Mouse (Mus musculus): Measurements from ENCODE around the gene Cyb5b. TPM values are rescaled to one million over a fixed set of nuclear protein-coding genes. Genes with fewer than 3 reads are reported as not detected.

The Cyb5b gene
- polyA plus RNA-seq, 1 experiment = 157 TPM

DNA sequence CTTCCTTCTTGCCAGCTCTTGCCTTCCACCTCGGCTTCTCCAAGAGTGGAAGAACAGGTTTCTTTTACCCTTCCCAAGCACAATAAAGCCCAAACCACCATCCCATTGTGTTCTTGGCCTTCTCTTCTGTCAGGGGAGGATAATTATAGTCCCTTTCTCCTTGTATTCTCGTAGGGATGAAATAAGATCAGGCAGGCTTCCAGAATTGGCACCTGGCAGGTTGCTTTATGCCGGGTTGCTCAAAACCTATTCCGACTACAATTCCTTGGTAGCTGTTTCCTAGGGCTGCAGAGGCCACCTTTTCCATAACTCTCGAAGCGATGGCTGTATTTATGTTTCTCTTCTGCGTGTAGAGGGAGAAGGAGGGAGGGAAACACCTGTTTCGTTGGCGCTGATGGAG is 31.0 kb upstream of the Cyb5b start:
- H3K4me1 ChIP-seq (ENCODE audit: control insufficient read depth, insufficient read depth, insufficient read length, low read length) = peaks cover 24% of the 10 kb centered on the region
- H3K4me3 ChIP-seq (ENCODE audit: low read depth, low read length) = no peak overlapping the region
- WGBS = 31% methylated on average over 9 of the region's 9 CpGs
- no peaks in the 10 kb centered on the region for H3K36me3 ChIP-seq (ENCODE audit: control insufficient read depth, insufficient read depth, low read length)
- no peaks in the 10 kb centered on the region for H3K27me3 ChIP-seq (ENCODE audit: control insufficient read depth, insufficient read depth, low read length)
- H3K27ac ChIP-seq (ENCODE audit: insufficient read depth, low read depth, low read length) = peak overlapping the region; percentile 89
- TF ChIP-seq POLR2A (IDR thresholded peaks at IDR 0.05; ENCODE audit: low read depth, low read length) (no peak), CTCF (IDR thresholded peaks at IDR 0.05; ENCODE audit: extremely low read depth, insufficient read length, insufficient replicate concordance, low read depth, low read length) (no peak)

DNA sequence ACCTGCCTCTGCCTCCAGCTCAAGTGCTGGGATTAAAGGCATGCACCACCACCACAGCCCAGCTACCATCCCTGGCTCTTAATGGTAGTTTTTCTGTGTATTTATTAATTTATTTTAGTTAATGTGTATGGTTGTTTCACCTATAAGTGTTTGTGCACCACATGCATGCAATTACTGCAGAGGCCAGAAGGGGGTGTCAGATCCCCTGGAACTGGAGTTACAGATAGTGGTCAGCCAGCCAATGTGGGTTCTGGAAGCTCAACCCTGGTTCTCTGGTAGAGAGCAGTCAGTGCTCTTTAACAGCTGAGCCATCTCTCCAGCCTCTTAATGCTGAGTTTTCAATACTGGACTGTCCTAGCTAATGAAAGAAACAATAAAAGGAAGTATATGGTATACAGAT is 29.6 kb upstream of the Cyb5b start:
- no peaks in the 10 kb centered on the region for H3K27me3 ChIP-seq (ENCODE audit: control insufficient read depth, insufficient read depth, low read length)
- peaks cover 19% of the 10 kb centered on the region for H3K4me1 ChIP-seq (ENCODE audit: control insufficient read depth, insufficient read depth, insufficient read length, low read length)
- H3K4me3 ChIP-seq (ENCODE audit: low read depth, low read length) = no peak overlapping the region
- H3K36me3 ChIP-seq (ENCODE audit: control insufficient read depth, insufficient read depth, low read length) = no peaks in the 10 kb centered on the region
- H3K27ac ChIP-seq (ENCODE audit: insufficient read depth, low read depth, low read length) = no peak overlapping the region
- TF ChIP-seq CTCF (IDR thresholded peaks at IDR 0.05; ENCODE audit: extremely low read depth, insufficient read length, insufficient replicate concordance, low read depth, low read length) = peak; percentile 11; the same call in 1 of the 2 replicates
- TF ChIP-seq POLR2A (IDR thresholded peaks at IDR 0.05; ENCODE audit: low read depth, low read length) = no peak

DNA sequence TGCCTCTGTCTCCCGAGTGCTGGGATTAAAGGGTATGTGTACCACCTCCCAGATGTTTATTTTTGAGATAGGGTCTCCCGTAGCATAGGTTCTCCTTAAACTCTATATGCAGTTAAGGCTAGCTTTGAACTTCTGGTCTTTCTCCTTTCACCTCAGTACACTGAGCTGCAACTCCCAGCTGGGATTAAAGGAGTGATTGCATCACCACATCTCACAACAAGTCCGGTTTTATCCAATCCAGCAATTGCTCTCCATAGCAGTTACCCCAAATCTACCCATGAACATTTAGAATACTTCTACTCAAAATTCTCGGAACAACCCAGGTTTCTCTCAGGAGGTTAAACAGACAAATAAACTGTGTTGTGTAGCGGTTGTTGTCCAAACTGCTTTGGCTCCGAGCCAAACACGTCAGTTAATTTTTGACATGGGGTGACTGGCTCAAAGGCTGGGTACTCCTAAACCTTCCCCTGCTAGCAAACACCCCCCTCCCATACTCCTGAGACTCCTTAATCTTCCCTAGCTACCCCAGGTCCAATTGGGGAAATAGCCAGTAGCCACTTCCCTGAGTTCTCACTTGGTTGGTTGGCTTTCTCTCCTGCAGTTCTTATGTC is 28.7 kb upstream of the Cyb5b start:
- Histone ChIP-seq H3K4me1 (ENCODE audit: control insufficient read depth, insufficient read depth, insufficient read length, low read length) (peaks cover 14% of the 10 kb centered on the region), H3K27me3 (ENCODE audit: control insufficient read depth, insufficient read depth, low read length) (no peaks in the 10 kb centered on the region), H3K4me3 (ENCODE audit: low read depth, low read length) (no peak overlapping the region), H3K27ac (ENCODE audit: insufficient read depth, low read depth, low read length) (no peak overlapping the region), H3K36me3 (ENCODE audit: control insufficient read depth, insufficient read depth, low read length) (no peaks in the 10 kb centered on the region)
- 76% methylated on average over 7 of the region's 7 CpGs for WGBS
- TF ChIP-seq POLR2A (IDR thresholded peaks at IDR 0.05; ENCODE audit: low read depth, low read length) (no peak), CTCF (IDR thresholded peaks at IDR 0.05; ENCODE audit: extremely low read depth, insufficient read length, insufficient replicate concordance, low read depth, low read length) (no peak)

- TF ChIP-seq CTCF (IDR thresholded peaks at IDR 0.05; ENCODE audit: extremely low read depth, insufficient read length, insufficient replicate concordance, low read depth, low read length) = no peak
- no peak for TF ChIP-seq POLR2A (IDR thresholded peaks at IDR 0.05; ENCODE audit: low read depth, low read length)
- peaks cover 9% of the 10 kb centered on the region; the same call in 1 of the 2 replicates for H3K4me1 ChIP-seq (ENCODE audit: control insufficient read depth, insufficient read depth, insufficient read length, low read length)
- H3K4me3 ChIP-seq (ENCODE audit: low read depth, low read length) = no peak overlapping the region
- no peaks in the 10 kb centered on the region for H3K36me3 ChIP-seq (ENCODE audit: control insufficient read depth, insufficient read depth, low read length)
- no peaks in the 10 kb centered on the region for H3K27me3 ChIP-seq (ENCODE audit: control insufficient read depth, insufficient read depth, low read length)
- WGBS = 30% methylated on average over 9 of the region's 9 CpGs
- H3K27ac ChIP-seq (ENCODE audit: insufficient read depth, low read depth, low read length) = no peak overlapping the region
Measured at GRCm38 (mm10) chr8:107123063-107123614, 27.3 kb upstream of the Cyb5b start.

DNA sequence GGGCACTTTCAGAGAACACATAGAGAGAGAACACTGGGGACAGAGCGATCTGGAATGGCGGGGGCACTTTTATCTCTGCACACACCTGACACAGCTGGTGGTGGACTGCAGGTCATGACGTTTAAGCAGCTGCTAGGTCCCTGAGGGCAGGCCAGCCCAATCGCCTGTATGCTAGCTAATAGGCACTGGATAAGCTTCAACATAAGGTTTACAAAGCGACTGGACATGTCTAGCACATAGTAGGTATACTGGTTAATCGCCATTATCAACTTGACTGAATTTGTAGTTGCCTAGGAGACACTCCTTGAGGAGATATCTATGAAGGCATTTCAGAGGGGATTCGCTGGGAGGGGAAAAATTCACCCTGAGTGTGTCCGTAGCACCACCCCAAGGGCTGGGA is 26.1 kb upstream of the Cyb5b start:
- TF ChIP-seq POLR2A (IDR thresholded peaks at IDR 0.05; ENCODE audit: low read depth, low read length) = no peak
- TF ChIP-seq CTCF (IDR thresholded peaks at IDR 0.05; ENCODE audit: extremely low read depth, insufficient read length, insufficient replicate concordance, low read depth, low read length) = no peak
- Histone ChIP-seq H3K4me1 (ENCODE audit: control insufficient read depth, insufficient read depth, insufficient read length, low read length) (peaks cover 4% of the 10 kb centered on the region; the same call in 1 of the 2 replicates), H3K36me3 (ENCODE audit: control insufficient read depth, insufficient read depth, low read length) (no peaks in the 10 kb centered on the region), H3K4me3 (ENCODE audit: low read depth, low read length) (no peak overlapping the region), H3K27ac (ENCODE audit: insufficient read depth, low read depth, low read length) (no peak overlapping the region), H3K27me3 (ENCODE audit: control insufficient read depth, insufficient read depth, low read length) (no peaks in the 10 kb centered on the region)
- WGBS = 76% methylated on average over 8 of the region's 8 CpGs

DNA sequence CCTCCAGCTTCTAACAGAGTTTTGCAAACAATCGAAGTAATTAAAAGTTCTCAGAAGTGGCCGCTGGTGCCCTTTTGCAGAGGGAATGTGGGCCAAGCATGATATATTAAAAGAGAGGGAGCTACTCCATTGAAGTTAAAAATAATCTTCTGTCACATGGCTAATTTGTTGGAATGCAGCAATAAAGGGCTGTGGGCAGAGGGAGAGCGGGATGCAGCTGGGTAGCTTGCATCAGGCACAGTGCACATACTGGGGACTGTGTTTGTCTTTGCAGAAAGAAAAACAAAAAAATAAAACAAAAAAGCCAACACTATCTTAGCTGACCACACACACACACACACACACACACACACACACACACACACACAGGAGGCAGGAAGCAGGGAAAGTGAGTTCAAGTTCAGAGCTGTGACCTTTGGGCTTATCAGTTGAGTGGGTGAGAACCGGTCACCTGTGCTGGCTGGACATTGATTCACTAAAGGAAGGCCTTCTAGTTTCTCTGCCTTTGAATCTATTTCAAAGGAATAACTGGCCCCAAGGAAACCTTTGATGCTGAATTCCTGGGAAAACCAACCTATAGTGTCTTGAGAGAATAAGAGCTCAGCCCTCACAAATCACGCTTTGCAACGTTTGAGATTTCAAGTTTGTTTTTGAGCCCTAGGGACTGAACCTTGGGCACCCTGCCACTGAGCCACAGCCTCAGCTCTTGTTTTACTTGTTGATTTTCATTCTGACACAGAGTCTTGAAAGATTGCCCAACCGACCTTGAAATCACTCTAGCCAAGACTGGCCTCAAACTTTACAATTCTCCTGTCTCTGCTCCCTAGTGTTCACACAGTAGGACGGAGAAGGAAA is 21.0 kb upstream of the Cyb5b start:
- H3K36me3 ChIP-seq (ENCODE audit: control insufficient read depth, insufficient read depth, low read length) = no peaks in the 10 kb centered on the region
- no peak overlapping the region for H3K4me3 ChIP-seq (ENCODE audit: low read depth, low read length)
- H3K27ac ChIP-seq (ENCODE audit: insufficient read depth, low read depth, low read length) = no peak overlapping the region
- H3K4me1 ChIP-seq (ENCODE audit: control insufficient read depth, insufficient read depth, insufficient read length, low read length) = peaks cover 14% of the 10 kb centered on the region
- 52% methylated on average over 8 of the region's 8 CpGs for WGBS
- H3K27me3 ChIP-seq (ENCODE audit: control insufficient read depth, insufficient read depth, low read length) = no peaks in the 10 kb centered on the region
- no peak for TF ChIP-seq CTCF (IDR thresholded peaks at IDR 0.05; ENCODE audit: extremely low read depth, insufficient read length, insufficient replicate concordance, low read depth, low read length)
- no peak for TF ChIP-seq POLR2A (IDR thresholded peaks at IDR 0.05; ENCODE audit: low read depth, low read length)

DNA sequence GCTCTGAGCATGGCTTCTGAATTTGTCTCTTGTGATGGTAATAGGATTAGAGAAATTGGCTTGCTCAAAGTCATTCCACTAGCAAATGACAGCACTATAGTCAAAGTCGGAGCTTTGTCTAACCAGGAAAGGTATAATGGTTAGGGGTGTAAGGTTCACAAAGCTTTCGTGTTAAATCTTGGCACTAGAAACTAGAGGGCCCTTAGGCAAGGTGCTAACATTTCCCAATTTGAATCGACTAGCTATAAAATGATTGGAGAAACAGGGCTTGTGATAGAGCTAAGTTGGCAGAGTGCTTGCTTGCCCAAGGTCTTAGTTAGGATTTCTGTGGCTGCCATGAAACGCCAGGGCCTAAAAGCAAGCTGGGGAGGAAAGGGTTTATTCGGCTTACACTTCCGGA is 20.4 kb upstream of the Cyb5b start:
- TF ChIP-seq CTCF (IDR thresholded peaks at IDR 0.05; ENCODE audit: extremely low read depth, insufficient read length, insufficient replicate concordance, low read depth, low read length) = no peak
- no peak for TF ChIP-seq POLR2A (IDR thresholded peaks at IDR 0.05; ENCODE audit: low read depth, low read length)
- 78% methylated on average over 6 of the region's 6 CpGs for WGBS
- H3K4me1 ChIP-seq (ENCODE audit: control insufficient read depth, insufficient read depth, insufficient read length, low read length) = peaks cover 14% of the 10 kb centered on the region
- H3K4me3 ChIP-seq (ENCODE audit: low read depth, low read length) = no peak overlapping the region
- no peaks in the 10 kb centered on the region for H3K36me3 ChIP-seq (ENCODE audit: control insufficient read depth, insufficient read depth, low read length)
- H3K27ac ChIP-seq (ENCODE audit: insufficient read depth, low read depth, low read length) = no peak overlapping the region
- no peaks in the 10 kb centered on the region for H3K27me3 ChIP-seq (ENCODE audit: control insufficient read depth, insufficient read depth, low read length)

Measured in small intestine, adult 2 months (tissue).